Mouse (Mus musculus) liver, embryonic 14.5 days (tissue): ENCODE data around the gene Azin2. TPM values are rescaled to one million over a fixed set of nuclear protein-coding genes. Genes with fewer than 3 reads are reported as not detected.

Experiments used
- ATAC-seq: fragments of 200-750 bp; cut with Nextera tagmentation; 2 replicates; pipeline ENCODE4 v1.8.0; 2017; ENCODE audit warnings: moderate number of reproducible peaks, mild to moderate bottlenecking, moderate library complexity; ENCODE audit not compliant: insufficient read depth
- DNase-seq, 3 experiments: peaks; one replicate each; pipeline ENCODE4 v3.0.0-alpha.2; 2012 to 2013; ENCODE audit warnings: low read depth in 3 of 3, low spot score in 3 of 3
- H3K27ac ChIP-seq: fragments of 300-500 bp; sonication (generic); 2 replicates; pipeline ENCODE4 v1.5.1; 2014; ENCODE audit warnings: moderate library complexity, mild to moderate bottlenecking, control low read depth, inconsistent platforms
- H3K27me3 ChIP-seq: fragments of 300-500 bp; sonication (generic); 2 replicates; pipeline ENCODE4 v1.6.1; 2014; ENCODE audit warnings: mild to moderate bottlenecking, low read length, moderate library complexity; ENCODE audit not compliant: control insufficient read depth, insufficient read depth
- H3K36me3 ChIP-seq: fragments of 300-500 bp; sonication (generic); replicated peaks from 2 replicates; pipeline ENCODE4 v1.6.1; 2014; ENCODE audit warnings: low read depth; ENCODE audit not compliant: control insufficient read depth, insufficient read depth
- H3K4me1 ChIP-seq, 2 experiments: fragments of 200-500 bp in 1 of 2; fragments of 300-500 bp in 1 of 2; sonication (generic) in 1 of 2; replicated peaks; 2 replicates each; pipeline ENCODE4 v1.6.1; 2012 to 2014; ENCODE audit warnings: antibody characterized with exemption in 1 of 2, inconsistent platforms in 1 of 2, low read length in 1 of 2; ENCODE audit not compliant: control insufficient read depth in 2 of 2, insufficient read depth in 2 of 2
- H3K4me2 ChIP-seq: fragments of 300-500 bp; sonication (generic); 2 replicates; pipeline ENCODE4 v1.6.1; 2014; ENCODE audit warnings: low read depth, mild to moderate bottlenecking, control low read depth, moderate library complexity
- H3K4me3 ChIP-seq, 2 experiments: fragments of 200-500 bp in 1 of 2; fragments of 300-500 bp in 1 of 2; sonication (generic) in 1 of 2; 2 replicates each; pipeline ENCODE4 v1.5.1; 2012 to 2014; ENCODE audit warnings: low read depth in 2 of 2, low read length in 2 of 2, mild to moderate bottlenecking in 2 of 2, control low read depth in 1 of 2, inconsistent platforms in 1 of 2, moderate library complexity in 1 of 2; ENCODE audit not compliant: insufficient read depth in 1 of 2
- H3K9ac ChIP-seq: fragments of 300-500 bp; sonication (generic); replicated peaks from 2 replicates; pipeline ENCODE4 v1.6.1; 2014; ENCODE audit warnings: mild to moderate bottlenecking, control low read depth, moderate library complexity
- H3K9me3 ChIP-seq: fragments of 300-500 bp; sonication (generic); 2 replicates; pipeline ENCODE4 v1.6.1; 2016; ENCODE audit warnings: low read length, mixed read lengths; ENCODE audit not compliant: control insufficient read depth
- CTCF ChIP-seq: IDR thresholded peaks from 2 replicates; pipeline ENCODE4 v1.5.1; 2016; ENCODE audit warnings: antibody characterized with exemption, low read depth, control low read depth
- EP300 ChIP-seq: IDR thresholded peaks from 2 replicates; pipeline ENCODE4 v1.6.1; 2016; ENCODE audit warnings: antibody characterized with exemption, low read depth
- WGBS: fragments of 180-500 bp; shearing (Covaris S2); extraction: QIAGEN DNeasy Blood & Tissue Kit; methylation state at CpG from one replicate; pipeline ENCODE4 v1.1.7; 2014; ENCODE audit not compliant: insufficient replicate concordance; 5-methylcytosine and 5-hydroxymethylcytosine counted together
- polyA plus RNA-seq, 2 experiments: library from polyadenylated mRNA; depleted of rRNA in 1 of 2; stranded (reverse) in 1 of 2; unstranded in 1 of 2; fragments of >200 nt; fragmentation: Nextera tagmentation in 1 of 2; extraction: Ambion mirVana in 1 of 2; gene quantifications; 2 replicates each; pipeline versions ENCODE4 v1.2.1 to v1.2.3; 2012 to 2014

Gene Azin2
- polyA plus RNA-seq, 2 experiments: 0.27 to 0.47 TPM

GRCm38 (mm10) chr4:128971065-128971694, 8.9 kb upstream of the Azin2 start:
- no peaks in the 10 kb centered on the region for H3K9me3 ChIP-seq
- 33% methylated on average over 14 of the region's 14 CpGs for WGBS
- no peak overlapping the region for H3K4me3 ChIP-seq
- ATAC-seq (no peak), DNase-seq (peak in 1 of 3 experiments; percentile 41)
- H3K9ac ChIP-seq: no peak overlapping the region
- H3K27ac ChIP-seq: no peak overlapping the region
- peak; percentile 84 for TF ChIP-seq CTCF
- TF ChIP-seq EP300: no peak
- H3K4me1 ChIP-seq: peaks cover 0 to 3% of the 10 kb centered on the region in 2 experiments; a peak in 2 of 4 replicates
- H3K4me2 ChIP-seq: no peak overlapping the region
- no peaks in the 10 kb centered on the region for H3K36me3 ChIP-seq
- no peaks in the 10 kb centered on the region for H3K27me3 ChIP-seq

DNA sequence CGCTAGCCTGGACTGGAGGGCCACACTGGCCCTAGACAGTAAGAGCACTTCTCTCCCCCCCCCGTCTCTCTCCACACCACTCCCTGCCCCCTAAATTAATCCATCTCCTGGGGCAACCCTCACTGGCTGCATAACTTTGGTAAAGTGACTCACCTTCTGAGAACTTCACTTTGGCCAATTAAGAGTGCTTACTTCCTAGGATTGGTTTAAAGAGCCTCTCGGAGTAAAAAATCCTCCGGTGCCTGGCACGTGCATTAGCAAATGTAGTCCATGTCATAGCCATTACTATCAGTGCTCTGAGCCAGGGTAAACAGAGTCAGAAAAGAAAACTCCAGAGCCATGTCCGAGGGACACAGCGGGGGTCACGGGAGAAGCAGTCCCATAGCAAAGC, 8.2 kb upstream of the Azin2 start:
- Histone ChIP-seq H3K9ac (no peak overlapping the region), H3K4me1 (peaks cover 0 to 3% of the 10 kb centered on the region in 2 experiments; a peak in 2 of 4 replicates), H3K4me3 (no peak overlapping the region), H3K36me3 (no peaks in the 10 kb centered on the region), H3K9me3 (no peaks in the 10 kb centered on the region), H3K27ac (no peak overlapping the region), H3K27me3 (no peaks in the 10 kb centered on the region), H3K4me2 (no peak overlapping the region)
- TF ChIP-seq EP300 (no peak), CTCF (no peak)
- 65% methylated on average over 7 of the region's 8 CpGs for WGBS
- DNase-seq (no peak), ATAC-seq (no peak)

DNA sequence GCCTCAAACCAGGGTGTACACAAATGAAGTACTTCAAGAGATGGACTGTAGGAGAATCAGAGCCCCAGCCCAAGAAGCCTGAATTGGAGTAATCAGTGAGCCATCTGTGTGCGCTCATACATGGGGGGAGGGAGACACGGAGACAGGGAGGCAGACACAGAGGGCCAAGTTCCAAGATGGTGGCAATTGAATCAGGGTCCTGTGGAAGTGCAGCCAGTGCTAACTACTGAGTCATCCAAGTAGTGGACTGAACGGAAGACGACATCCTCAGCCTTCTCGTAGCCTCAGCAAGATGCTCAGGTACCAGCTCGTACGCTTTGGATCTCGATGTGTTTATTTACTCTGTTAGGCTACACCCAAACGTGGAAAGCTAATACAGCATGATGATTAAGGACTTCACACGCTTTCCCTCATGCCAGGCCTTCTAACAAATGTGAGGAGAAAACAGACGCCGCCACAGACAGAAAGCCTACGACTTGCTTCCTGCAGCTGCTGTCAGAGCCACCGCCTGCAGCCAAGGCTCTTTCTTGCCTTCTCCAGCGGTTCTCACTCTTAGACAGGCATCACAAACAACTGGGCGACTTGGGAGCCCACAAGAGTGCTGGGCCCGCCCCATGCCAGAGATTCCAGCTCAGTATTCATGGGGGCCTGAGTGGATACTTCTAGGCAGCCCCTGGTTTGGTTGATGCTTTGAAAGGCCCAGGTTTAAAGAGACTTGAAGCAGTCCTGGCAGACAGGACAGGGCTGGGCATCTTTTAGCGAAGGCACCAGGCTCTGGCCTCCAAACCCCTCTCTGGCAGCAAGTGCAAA, 7.6 kb upstream of the Azin2 start:
- no peak overlapping the region for H3K4me3 ChIP-seq
- no peak overlapping the region for H3K9ac ChIP-seq
- H3K9me3 ChIP-seq: no peaks in the 10 kb centered on the region
- 57% methylated on average over 18 of the region's 18 CpGs for WGBS
- H3K27ac ChIP-seq: no peak overlapping the region
- ATAC-seq (no peak), DNase-seq (no peak)
- no peaks in the 10 kb centered on the region for H3K36me3 ChIP-seq
- H3K4me1 ChIP-seq: peaks cover 0 to 3% of the 10 kb centered on the region in 2 experiments; a peak in 2 of 4 replicates
- H3K27me3 ChIP-seq: no peaks in the 10 kb centered on the region
- TF ChIP-seq CTCF (no peak), EP300 (no peak)
- no peak overlapping the region for H3K4me2 ChIP-seq

DNA sequence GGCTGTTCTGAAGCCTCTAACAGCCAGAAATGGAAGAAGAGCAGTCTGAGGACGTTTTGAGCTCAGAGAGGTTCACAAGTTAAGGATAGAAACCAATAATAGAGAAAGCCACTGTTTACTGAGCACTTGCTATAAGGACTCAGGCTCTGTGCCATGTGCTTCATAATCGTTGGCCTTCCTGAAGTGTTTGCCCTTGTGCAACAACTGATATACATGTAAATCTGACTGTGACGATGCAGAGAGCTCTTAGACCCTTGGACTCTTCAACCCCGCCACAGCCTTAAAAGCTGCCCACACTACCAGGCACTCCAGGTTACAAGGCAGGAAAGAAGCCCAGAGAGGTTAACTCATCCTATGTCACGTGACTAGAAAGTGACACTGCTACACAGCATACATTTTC, 6.8 kb upstream of the Azin2 start:
- ATAC-seq (no peak), DNase-seq (no peak)
- Histone ChIP-seq H3K36me3 (no peaks in the 10 kb centered on the region), H3K9me3 (no peaks in the 10 kb centered on the region), H3K9ac (no peak overlapping the region), H3K27ac (no peak overlapping the region), H3K4me2 (no peak overlapping the region), H3K4me1 (no peaks in the 10 kb centered on the region), H3K27me3 (no peaks in the 10 kb centered on the region; the same call in none of the 2 replicates), H3K4me3 (no peak overlapping the region)
- WGBS: 47% methylated on average over 5 of the region's 5 CpGs
- no peak for TF ChIP-seq EP300
- TF ChIP-seq CTCF: no peak

- ATAC-seq (no peak), DNase-seq (no peak)
- Histone ChIP-seq H3K27ac (no peak overlapping the region), H3K4me1 (peaks cover 0 to 5% of the 10 kb centered on the region in 2 experiments; a peak in 1 of 4 replicates), H3K36me3 (no peaks in the 10 kb centered on the region), H3K4me2 (no peak overlapping the region), H3K27me3 (peaks cover 15% of the 10 kb centered on the region), H3K9ac (no peak overlapping the region), H3K4me3 (no peak overlapping the region), H3K9me3 (no peaks in the 10 kb centered on the region)
- 50% methylated on average over 7 of the region's 7 CpGs for WGBS
- TF ChIP-seq CTCF (no peak), EP300 (no peak)
Measured at GRCm38 (mm10) chr4:128966751-128967150, 4.5 kb upstream of the Azin2 start.
